Mouse (Mus musculus): ENCODE results near the gene Sox6. TPM values are rescaled to one million over a fixed set of nuclear protein-coding genes. Genes with fewer than 3 reads are reported as not detected.
A peak's percentile ranks its signal among the peaks of the same experiment; 100 is the strongest.

Gene Sox6
- polyA plus RNA-seq, 1 experiment: 4.6 TPM

- WGBS: 91% methylated on average over 5 of the region's 5 CpGs
- Histone ChIP-seq H3K27ac (ENCODE audit: insufficient read depth, low read length) (no peak overlapping the region), H3K4me1 (ENCODE audit: control insufficient read depth, insufficient read depth, low read length) (no peaks in the 10 kb centered on the region), H3K4me3 (replicated peaks; ENCODE audit: insufficient read depth, low read depth, low read length) (no peak overlapping the region), H3K27me3 (ENCODE audit: control insufficient read depth, insufficient read depth, low read length) (no peaks in the 10 kb centered on the region)
- TF ChIP-seq CTCF (IDR thresholded peaks at IDR 0.05; ENCODE audit: borderline replicate concordance, insufficient read depth, low read depth, low read length) (no peak), POLR2A (IDR thresholded peaks at IDR 0.05; ENCODE audit: borderline replicate concordance, insufficient read depth, low read length) (no peak)
- DNase-seq: no peak
These were observed 583.6 kb downstream of the Sox6 start for GRCm38 (mm10) chr7:115454988-115455387.

DNA sequence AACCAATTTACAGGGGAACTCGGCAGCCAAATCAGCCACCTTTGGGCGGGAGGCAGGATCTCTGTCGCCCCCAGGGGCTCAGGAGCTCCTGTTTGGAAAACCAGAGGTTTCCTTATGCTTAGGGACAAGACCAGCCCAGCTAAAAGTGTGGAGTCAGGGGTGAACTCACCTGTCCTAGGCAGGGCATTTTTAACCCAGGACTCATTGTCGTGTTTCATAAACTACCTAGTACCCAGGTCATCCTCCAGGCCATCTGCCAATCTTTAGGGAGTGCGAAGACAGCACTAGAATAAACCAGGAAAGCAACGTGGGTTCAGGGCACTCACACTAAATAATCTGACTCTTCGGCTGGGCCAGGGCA, 584.9 kb downstream of the Sox6 start:
- no peak overlapping the region for H3K4me3 ChIP-seq (replicated peaks; ENCODE audit: insufficient read depth, low read depth, low read length)
- WGBS: 59% methylated on average over 7 of the region's 7 CpGs
- H3K27ac ChIP-seq (ENCODE audit: insufficient read depth, low read length): no peak overlapping the region
- DNase-seq: no peak
- TF ChIP-seq POLR2A (IDR thresholded peaks at IDR 0.05; ENCODE audit: borderline replicate concordance, insufficient read depth, low read length) (no peak), CTCF (IDR thresholded peaks at IDR 0.05; ENCODE audit: borderline replicate concordance, insufficient read depth, low read depth, low read length) (no peak)
- no peaks in the 10 kb centered on the region for H3K27me3 ChIP-seq (ENCODE audit: control insufficient read depth, insufficient read depth, low read length)
- H3K4me1 ChIP-seq (ENCODE audit: control insufficient read depth, insufficient read depth, low read length): no peaks in the 10 kb centered on the region

DNA sequence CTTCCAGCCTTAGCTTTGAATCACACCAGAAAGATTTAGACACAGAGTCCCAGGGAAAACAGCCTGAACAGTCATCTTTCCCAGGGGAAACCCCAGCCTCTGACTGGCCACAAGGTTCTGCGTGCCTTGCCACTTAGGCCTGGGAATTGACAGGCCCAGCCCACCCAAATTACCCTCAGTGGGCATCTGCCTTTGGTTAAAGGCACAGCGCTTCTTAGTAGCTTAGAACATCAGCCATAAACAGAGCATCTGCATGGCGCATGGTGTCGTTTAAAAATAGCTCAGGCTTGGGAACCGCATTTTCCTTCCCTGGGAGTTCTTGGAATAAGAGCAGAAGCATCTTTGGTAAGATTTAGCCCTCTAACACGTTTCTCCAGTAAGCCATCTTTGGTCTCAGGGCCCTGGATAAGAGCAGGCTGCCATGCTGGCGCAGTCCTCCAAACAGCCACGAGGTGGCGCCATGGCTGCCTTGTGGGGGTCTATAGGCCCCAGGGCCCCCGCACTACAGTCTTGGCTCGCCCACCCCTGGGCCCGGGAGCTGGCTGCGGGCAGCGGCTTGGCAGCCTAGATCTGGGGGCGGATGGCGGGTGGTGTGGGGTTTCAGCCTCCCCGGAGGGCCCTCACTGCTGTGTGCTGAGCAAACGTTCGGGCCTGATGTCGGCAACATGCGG, 585.4 kb downstream of the Sox6 start:
- H3K4me3 ChIP-seq (replicated peaks; ENCODE audit: insufficient read depth, low read depth, low read length): no peak overlapping the region
- H3K27me3 ChIP-seq (ENCODE audit: control insufficient read depth, insufficient read depth, low read length): no peaks in the 10 kb centered on the region
- no peak for DNase-seq
- H3K4me1 ChIP-seq (ENCODE audit: control insufficient read depth, insufficient read depth, low read length): no peaks in the 10 kb centered on the region
- WGBS: 23% methylated on average over 21 of the region's 21 CpGs
- TF ChIP-seq POLR2A (IDR thresholded peaks at IDR 0.05; ENCODE audit: borderline replicate concordance, insufficient read depth, low read length) (no peak), CTCF (IDR thresholded peaks at IDR 0.05; ENCODE audit: borderline replicate concordance, insufficient read depth, low read depth, low read length) (peak; percentile 21; the same call in 1 of the 2 replicates)
- H3K27ac ChIP-seq (ENCODE audit: insufficient read depth, low read length): no peak overlapping the region

DNA sequence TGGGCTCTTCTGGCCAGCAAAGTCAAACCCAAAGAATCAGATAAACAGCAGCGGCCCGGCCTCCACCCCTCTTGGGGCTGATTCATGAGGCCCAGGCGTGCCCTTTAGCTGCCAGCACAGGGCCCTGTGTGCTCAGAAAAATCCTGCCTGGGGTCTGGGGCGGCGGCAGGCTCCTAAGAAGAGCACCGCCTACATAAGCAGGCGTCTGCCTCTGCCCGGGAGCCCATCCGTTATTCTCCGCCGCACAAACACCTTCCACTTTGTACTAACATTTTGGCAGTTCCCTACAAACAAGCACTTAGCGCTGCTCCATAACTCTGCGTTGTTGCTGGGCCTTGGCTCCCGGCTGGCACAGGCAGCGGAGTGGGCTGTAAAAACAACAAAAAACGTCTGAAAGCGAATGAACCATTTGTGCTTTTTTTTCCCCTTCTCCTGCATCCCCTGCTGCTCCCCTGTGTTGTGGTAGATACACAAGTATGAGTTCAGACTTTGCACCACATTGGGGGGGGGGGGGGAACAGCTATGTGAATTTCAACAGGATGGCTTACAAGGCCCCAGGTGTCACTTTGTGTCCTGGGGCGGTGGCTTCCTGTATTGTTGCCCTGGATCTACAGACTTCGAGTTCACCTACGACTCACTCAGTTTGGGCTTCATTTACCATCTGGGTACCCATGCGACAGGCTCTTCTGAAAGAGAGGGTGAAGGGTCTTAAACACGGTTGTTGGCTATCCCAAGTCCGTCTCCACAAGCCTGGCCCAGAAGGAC, 588.0 kb downstream of the Sox6 start:
- H3K4me3 ChIP-seq (replicated peaks; ENCODE audit: insufficient read depth, low read depth, low read length): no peak overlapping the region
- H3K27me3 ChIP-seq (ENCODE audit: control insufficient read depth, insufficient read depth, low read length): no peaks in the 10 kb centered on the region
- no peak overlapping the region for H3K27ac ChIP-seq (ENCODE audit: insufficient read depth, low read length)
- H3K4me1 ChIP-seq (ENCODE audit: control insufficient read depth, insufficient read depth, low read length): no peaks in the 10 kb centered on the region
- TF ChIP-seq POLR2A (IDR thresholded peaks at IDR 0.05; ENCODE audit: borderline replicate concordance, insufficient read depth, low read length) (no peak), CTCF (IDR thresholded peaks at IDR 0.05; ENCODE audit: borderline replicate concordance, insufficient read depth, low read depth, low read length) (no peak)
- no peak for DNase-seq
- 50% methylated on average over 23 of the region's 23 CpGs for WGBS

DNA sequence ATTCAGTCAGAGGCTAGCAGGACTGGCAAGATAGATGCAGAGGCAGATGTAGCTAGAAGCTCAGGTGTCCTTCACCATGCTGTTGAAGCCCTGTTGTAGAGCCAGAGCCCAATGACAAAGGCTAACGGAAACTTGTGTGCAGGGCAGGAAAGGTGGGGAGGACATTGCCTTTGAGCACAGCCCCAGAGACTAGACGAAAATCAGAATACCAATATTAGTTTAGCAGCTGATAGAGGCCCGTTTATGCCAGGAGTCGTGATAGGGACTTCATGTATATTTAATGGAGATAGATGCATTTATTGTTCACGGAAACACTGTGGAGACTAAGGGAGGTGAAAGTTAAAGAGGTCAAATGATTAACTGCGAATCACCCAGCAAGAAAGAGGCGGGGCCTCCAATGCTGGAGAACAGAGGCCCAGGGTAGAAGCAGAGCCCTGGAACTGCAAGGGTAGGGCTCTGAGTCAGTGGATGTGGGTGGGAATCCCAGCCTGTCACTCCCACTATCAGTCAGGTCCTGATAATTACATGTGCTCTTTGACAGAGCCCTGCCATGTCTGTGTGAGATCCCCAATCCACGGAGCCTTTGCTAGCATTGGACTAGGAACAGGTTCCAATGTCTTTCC, 590.1 kb downstream of the Sox6 start:
- Histone ChIP-seq H3K4me3 (replicated peaks; ENCODE audit: insufficient read depth, low read depth, low read length) (no peak overlapping the region), H3K27ac (ENCODE audit: insufficient read depth, low read length) (no peak overlapping the region), H3K27me3 (ENCODE audit: control insufficient read depth, insufficient read depth, low read length) (no peaks in the 10 kb centered on the region), H3K4me1 (ENCODE audit: control insufficient read depth, insufficient read depth, low read length) (no peaks in the 10 kb centered on the region)
- 87% methylated on average over 8 of the region's 8 CpGs for WGBS
- no peak for DNase-seq
- no peak for TF ChIP-seq CTCF (IDR thresholded peaks at IDR 0.05; ENCODE audit: borderline replicate concordance, insufficient read depth, low read depth, low read length)
- no peak for TF ChIP-seq POLR2A (IDR thresholded peaks at IDR 0.05; ENCODE audit: borderline replicate concordance, insufficient read depth, low read length)

DNA sequence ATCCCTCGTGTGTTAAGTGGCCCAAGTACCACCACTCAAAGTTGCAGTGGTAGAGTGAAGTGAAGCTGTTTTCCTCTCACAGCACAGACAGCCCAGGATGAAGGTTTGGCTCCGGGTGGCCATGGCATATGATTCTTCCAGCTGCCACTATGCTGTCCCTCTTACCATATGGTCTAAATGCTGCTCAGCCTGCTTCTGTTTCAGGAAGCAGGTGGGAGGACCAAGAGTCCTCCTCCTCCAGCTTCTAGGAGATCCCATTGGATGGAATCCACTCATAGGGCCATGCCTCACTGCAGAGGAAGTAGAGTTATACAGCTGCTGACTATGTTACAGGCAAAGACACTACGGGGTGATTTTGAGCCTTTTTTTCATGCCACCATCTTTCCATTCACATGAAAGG, 591.5 kb downstream of the Sox6 start:
- TF ChIP-seq CTCF (IDR thresholded peaks at IDR 0.05; ENCODE audit: borderline replicate concordance, insufficient read depth, low read depth, low read length): no peak
- no peak for TF ChIP-seq POLR2A (IDR thresholded peaks at IDR 0.05; ENCODE audit: borderline replicate concordance, insufficient read depth, low read length)
- Histone ChIP-seq H3K4me3 (replicated peaks; ENCODE audit: insufficient read depth, low read depth, low read length) (no peak overlapping the region), H3K27me3 (ENCODE audit: control insufficient read depth, insufficient read depth, low read length) (no peaks in the 10 kb centered on the region), H3K4me1 (ENCODE audit: control insufficient read depth, insufficient read depth, low read length) (no peaks in the 10 kb centered on the region), H3K27ac (ENCODE audit: insufficient read depth, low read length) (no peak overlapping the region)
- DNase-seq: no peak
- 31% methylated on average over 3 of the region's 3 CpGs for WGBS

GRCm38 (mm10) chr7:115446481-115447016, 592.0 kb downstream of the Sox6 start:
- WGBS: 19% methylated on average over 6 of the region's 6 CpGs
- no peak for DNase-seq
- no peaks in the 10 kb centered on the region for H3K27me3 ChIP-seq (ENCODE audit: control insufficient read depth, insufficient read depth, low read length)
- H3K27ac ChIP-seq (ENCODE audit: insufficient read depth, low read length): no peak overlapping the region
- H3K4me1 ChIP-seq (ENCODE audit: control insufficient read depth, insufficient read depth, low read length): no peaks in the 10 kb centered on the region
- TF ChIP-seq CTCF (IDR thresholded peaks at IDR 0.05; ENCODE audit: borderline replicate concordance, insufficient read depth, low read depth, low read length) (no peak), POLR2A (IDR thresholded peaks at IDR 0.05; ENCODE audit: borderline replicate concordance, insufficient read depth, low read length) (no peak)
- H3K4me3 ChIP-seq (replicated peaks; ENCODE audit: insufficient read depth, low read depth, low read length): no peak overlapping the region

Data from cerebellum, adult 2 months (tissue).